Mouse (Mus musculus): ENCODE data around the gene Agbl5.

Gene Agbl5

GRCm38 (mm10) chr5:30887858-30888336 is 597 bp upstream of the Agbl5 start:
- peak; percentile 92 for DNase-seq (ENCODE audit: low read depth, low spot score)

GRCm38 (mm10) chr5:30889088-30889754 is 727 bp downstream of the Agbl5 start:
- DNase-seq (ENCODE audit: low read depth, low spot score): no peak

- DNase-seq (ENCODE audit: low read depth, low spot score): no peak
Measured at GRCm38 (mm10) chr5:30890375-30890774, 1.9 kb downstream of the Agbl5 start.

GRCm38 (mm10) chr5:30901860-30902259 is 13.4 kb downstream of the Agbl5 start:
- DNase-seq (ENCODE audit: low read depth, low spot score): no peak

- peak; percentile 92 for DNase-seq (ENCODE audit: low read depth, low spot score)
Measured at GRCm38 (mm10) chr5:30907413-30908059, 19.0 kb downstream of the Agbl5 start, which contains the start of gene Ost4. Ost4 (minus strand) TSS chr5:30907788.

GRCm38 (mm10) chr5:30908426-30909299 is 20.2 kb downstream of the Agbl5 start:
- DNase-seq (ENCODE audit: low read depth, low spot score): no peak

- DNase-seq (ENCODE audit: low read depth, low spot score): no peak
Measured at GRCm38 (mm10) chr5:30909300-30909659, 20.8 kb downstream of the Agbl5 start.

- no peak for DNase-seq (ENCODE audit: low read depth, low spot score)
Measured at GRCm38 (mm10) chr5:30909863-30910262, 21.4 kb downstream of the Agbl5 start.

- DNase-seq (ENCODE audit: low read depth, low spot score): no peak
Measured at GRCm38 (mm10) chr5:30910481-30910880, 22.0 kb downstream of the Agbl5 start.

GRCm38 (mm10) chr5:30912156-30912555 is 23.7 kb downstream of the Agbl5 start:
- no peak for DNase-seq (ENCODE audit: low read depth, low spot score)

GRCm38 (mm10) chr5:30913060-30913841 is 24.8 kb downstream of the Agbl5 start, which contains the start of gene Emilin1:
Emilin1 (plus strand) TSS chr5:30913402.
- DNase-seq (ENCODE audit: low read depth, low spot score): no peak

- DNase-seq (ENCODE audit: low read depth, low spot score): no peak
Measured at GRCm38 (mm10) chr5:30914101-30914635, 25.7 kb downstream of the Agbl5 start.

- DNase-seq (ENCODE audit: low read depth, low spot score): no peak
Measured at GRCm38 (mm10) chr5:30914849-30915248, 26.4 kb downstream of the Agbl5 start.

- DNase-seq (ENCODE audit: low read depth, low spot score): no peak
Measured at GRCm38 (mm10) chr5:30915456-30915855, 27.0 kb downstream of the Agbl5 start.

GRCm38 (mm10) chr5:30915974-30916433 is 27.5 kb downstream of the Agbl5 start:
- peak; percentile 54 for DNase-seq (ENCODE audit: low read depth, low spot score)

- no peak for DNase-seq (ENCODE audit: low read depth, low spot score)
Measured at GRCm38 (mm10) chr5:30916841-30917240, 28.3 kb downstream of the Agbl5 start.

- no peak for DNase-seq (ENCODE audit: low read depth, low spot score)
Measured at GRCm38 (mm10) chr5:30917348-30917747, 28.9 kb downstream of the Agbl5 start.

GRCm38 (mm10) chr5:30917891-30918670 is 29.6 kb downstream of the Agbl5 start:
- DNase-seq (ENCODE audit: low read depth, low spot score): no peak

GRCm38 (mm10) chr5:30918691-30919090 is 30.2 kb downstream of the Agbl5 start:
- no peak for DNase-seq (ENCODE audit: low read depth, low spot score)

Data from c-Kit-negative CD71-positive TER-119-positive erythroid progenitor cells, embryonic 14.5 days (primary cell).